Mouse (Mus musculus) kidney, postnatal 0 days (tissue): ENCODE data around the gene Pdzk1ip1. TPM values are rescaled to one million over a fixed set of nuclear protein-coding genes. Genes with fewer than 3 reads are reported as not detected.

ENCODE experiments used
- ATAC-seq: fragments of 200-750 bp; cut with Nextera tagmentation; replicated peaks from 2 replicates; pipeline ENCODE4 v1.8.0; 2017; ENCODE audit warnings: low read depth, moderate number of reproducible peaks, moderate TSS enrichment, moderate library complexity; ENCODE audit not compliant: low FRiP score
- DNase-seq: peaks from one replicate; pipeline ENCODE4 v3.0.0-alpha.2; 2016; ENCODE audit warnings: low spot score
- H3K27ac ChIP-seq: fragments of 300-500 bp; sonication (generic); 2 replicates; pipeline ENCODE4 v1.5.1; 2014; ENCODE audit warnings: mild to moderate bottlenecking
- H3K27me3 ChIP-seq: fragments of 300-500 bp; sonication (generic); 2 replicates; pipeline ENCODE4 v1.6.1; 2014; ENCODE audit warnings: low read length, mixed read lengths; ENCODE audit not compliant: insufficient read depth
- H3K36me3 ChIP-seq: fragments of 300-500 bp; sonication (generic); 2 replicates; pipeline ENCODE4 v1.6.1; 2014; ENCODE audit warnings: low read length, mixed read lengths; ENCODE audit not compliant: insufficient read depth
- H3K4me1 ChIP-seq: fragments of 300-500 bp; sonication (generic); replicated peaks from 2 replicates; pipeline ENCODE4 v1.6.1; 2014; ENCODE audit warnings: antibody characterized with exemption, low read length, mixed read lengths; ENCODE audit not compliant: insufficient read depth
- H3K4me2 ChIP-seq: fragments of 300-500 bp; sonication (generic); 2 replicates; pipeline ENCODE4 v1.6.1; 2014; ENCODE audit warnings: mild to moderate bottlenecking, low read length, moderate library complexity, mixed read lengths
- H3K4me3 ChIP-seq: fragments of 300-500 bp; sonication (generic); replicated peaks from 2 replicates; pipeline ENCODE4 v1.5.1; 2014; ENCODE audit warnings: low read depth, low read length
- H3K9ac ChIP-seq: fragments of 300-500 bp; sonication (generic); 2 replicates; pipeline ENCODE4 v1.6.1; 2014; ENCODE audit warnings: low read depth, low read length
- H3K9me3 ChIP-seq: fragments of 300-500 bp; sonication (generic); replicated peaks from 2 replicates; pipeline ENCODE4 v1.6.1; 2016; ENCODE audit warnings: low read length, inconsistent platforms, mixed read lengths
- CTCF ChIP-seq: IDR thresholded peaks from 2 replicates; pipeline ENCODE4 v1.5.1; 2016; ENCODE audit warnings: antibody characterized with exemption, low read depth, mild to moderate bottlenecking, moderate library complexity
- WGBS: fragments of 180-500 bp; shearing (Covaris S2); extraction: QIAGEN DNeasy Blood & Tissue Kit; methylation state at CpG from one replicate; pipeline ENCODE4 v1.1.7; 2014; 5-methylcytosine and 5-hydroxymethylcytosine counted together
- polyA plus RNA-seq: library from polyadenylated mRNA; unstranded; fragments of >200 nt; fragmentation: Nextera tagmentation; extraction: Ambion mirVana; gene quantifications from 2 replicates; pipeline ENCODE4 v1.2.1, GENCODE M21; 2015

The Pdzk1ip1 gene
- polyA plus RNA-seq, 1 experiment from 2014 or later, result 681 TPM

GRCm38 (mm10) chr4:115085522-115086095 lies 2.9 kb upstream of the Pdzk1ip1 start:
- 21% methylated on average over 6 of the region's 6 CpGs for WGBS
- Histone ChIP-seq H3K4me1 (0 out of 2 replicates have a peak, but pooled peaks cover 12% of the 10 kb centered on the region), H3K36me3 (no peaks in the 10 kb centered on the region), H3K9ac (no peak overlapping the region), H3K9me3 (no peaks in the 10 kb centered on the region), H3K27ac (no peak overlapping the region), H3K4me2 (no peak overlapping the region), H3K27me3 (no peaks in the 10 kb centered on the region), H3K4me3 (no peak overlapping the region)
- DNase-seq (peak; percentile 73), ATAC-seq (no peak)
- peak; percentile 96 for TF ChIP-seq CTCF

- no peak for TF ChIP-seq CTCF
- H3K9ac ChIP-seq, result no peak overlapping the region
- H3K27ac ChIP-seq, result peak overlapping the region; percentile 91
- H3K27me3 ChIP-seq, result no peaks in the 10 kb centered on the region
- no peaks in the 10 kb centered on the region for H3K36me3 ChIP-seq
- H3K4me3 ChIP-seq, result no peak overlapping the region
- H3K4me1 ChIP-seq, result 0 out of 2 replicates have a peak, but pooled peaks cover 12% of the 10 kb centered on the region
- H3K9me3 ChIP-seq, result no peaks in the 10 kb centered on the region
- ATAC-seq (no peak), DNase-seq (no peak)
- no peak overlapping the region for H3K4me2 ChIP-seq
- WGBS, result 65% methylated on average over 4 of the region's 4 CpGs
Measured at GRCm38 (mm10) chr4:115086257-115086656, 2.3 kb upstream of the Pdzk1ip1 start.

- peak; percentile 43 for DNase-seq
- H3K4me2 ChIP-seq, result no peak overlapping the region
- 0 out of 2 replicates have a peak, but pooled peaks cover 12% of the 10 kb centered on the region for H3K4me1 ChIP-seq
- H3K36me3 ChIP-seq, result no peaks in the 10 kb centered on the region
- H3K4me3 ChIP-seq, result no peak overlapping the region
- no peak for TF ChIP-seq CTCF
- H3K9ac ChIP-seq, result no peak overlapping the region
- ATAC-seq, result no peak
- peak overlapping the region; percentile 91 for H3K27ac ChIP-seq
- H3K27me3 ChIP-seq, result no peaks in the 10 kb centered on the region
- WGBS, result 28% methylated on average over 3 of the region's 3 CpGs
- no peaks in the 10 kb centered on the region for H3K9me3 ChIP-seq
Measured at GRCm38 (mm10) chr4:115086763-115087415, 1.6 kb upstream of the Pdzk1ip1 start.

GRCm38 (mm10) chr4:115090592-115090991 lies 2.1 kb downstream of the Pdzk1ip1 start:
- H3K36me3 ChIP-seq, result no peaks in the 10 kb centered on the region
- peak overlapping the region; percentile 91 for H3K27ac ChIP-seq
- no peaks in the 10 kb centered on the region for H3K27me3 ChIP-seq
- H3K4me1 ChIP-seq, result 0 out of 2 replicates have a peak, but pooled peaks cover 12% of the 10 kb centered on the region
- WGBS, result 63% methylated on average over 2 of the region's 2 CpGs
- ATAC-seq (peak; percentile 52), DNase-seq (peak; percentile 12)
- no peak overlapping the region for H3K4me3 ChIP-seq
- no peak overlapping the region for H3K9ac ChIP-seq
- no peak for TF ChIP-seq CTCF
- H3K4me2 ChIP-seq, result peak overlapping the region; percentile 50
- no peaks in the 10 kb centered on the region for H3K9me3 ChIP-seq

GRCm38 (mm10) chr4:115091806-115092205 lies 3.3 kb downstream of the Pdzk1ip1 start:
- H3K4me2 ChIP-seq, result 0 out of 2 replicates have a peak overlapping the region, but pooled peaks have one; percentile 50
- H3K27me3 ChIP-seq, result no peaks in the 10 kb centered on the region
- peaks cover 13% of the 10 kb centered on the region; the same call in 1 of the 2 replicates for H3K4me1 ChIP-seq
- no peak overlapping the region for H3K4me3 ChIP-seq
- no peaks in the 10 kb centered on the region for H3K36me3 ChIP-seq
- no peak overlapping the region for H3K9ac ChIP-seq
- DNase-seq (no peak), ATAC-seq (no peak)
- 0 out of 2 replicates have a peak overlapping the region, but pooled peaks have one; percentile 11 for H3K27ac ChIP-seq
- 72% methylated on average over 3 of the region's 3 CpGs for WGBS
- no peaks in the 10 kb centered on the region for H3K9me3 ChIP-seq
- no peak for TF ChIP-seq CTCF

DNA sequence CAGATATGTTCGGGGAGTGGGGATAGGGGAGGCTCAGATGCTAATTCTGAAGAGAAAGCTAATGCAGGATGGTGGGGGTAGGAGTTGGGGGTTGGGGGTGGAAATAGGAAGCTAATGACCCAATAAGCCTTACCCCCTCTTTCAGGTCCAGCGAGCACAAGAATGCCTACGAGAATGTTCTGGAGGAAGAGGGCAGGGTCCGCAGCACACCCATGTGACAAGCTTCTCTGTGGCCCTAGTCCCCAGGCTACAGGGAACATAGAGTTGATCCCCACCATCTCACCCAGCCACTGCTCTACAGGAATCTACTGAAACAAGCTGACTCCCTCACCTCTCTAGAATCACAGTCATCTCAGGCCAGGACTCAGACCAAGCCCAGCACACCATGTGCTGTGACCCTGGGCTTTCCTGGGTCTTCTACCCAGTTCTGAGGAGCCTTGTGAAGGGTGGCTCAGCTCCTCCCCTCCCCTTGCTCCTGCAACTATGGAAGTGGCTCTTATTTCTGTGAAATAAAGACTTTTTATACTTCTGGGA lies 4.9 kb downstream of the Pdzk1ip1 start:
- peaks cover 6% of the 10 kb centered on the region; the same call in 1 of the 2 replicates for H3K4me1 ChIP-seq
- TF ChIP-seq CTCF, result no peak
- DNase-seq, result peak; percentile 50
- H3K36me3 ChIP-seq, result no peaks in the 10 kb centered on the region
- H3K9me3 ChIP-seq, result no peaks in the 10 kb centered on the region
- no peaks in the 10 kb centered on the region for H3K27me3 ChIP-seq
- peak; percentile 30; the same call in 1 of the 2 replicates for ATAC-seq
- H3K4me3 ChIP-seq, result no peak overlapping the region
- no peak overlapping the region for H3K9ac ChIP-seq
- WGBS, result 57% methylated on average over 4 of the region's 4 CpGs
- H3K4me2 ChIP-seq, result no peak overlapping the region
- H3K27ac ChIP-seq, result peak overlapping the region; percentile 76
